Mouse (Mus musculus): Measurements from ENCODE around the gene Adamts17.

GRCm38 (mm10) chr7:67114056-67114455, 274.5 kb downstream of the Adamts17 start:
- TF ChIP-seq CTCF (IDR thresholded peaks at IDR 0.05; ENCODE audit: low read depth), result no peak
- no peak for TF ChIP-seq EP300 (IDR thresholded peaks at IDR 0.05; ENCODE audit: low read depth)
